Comparison of ENCODE assay signal across 8 mouse cellular contexts in the genomic region with DNA sequence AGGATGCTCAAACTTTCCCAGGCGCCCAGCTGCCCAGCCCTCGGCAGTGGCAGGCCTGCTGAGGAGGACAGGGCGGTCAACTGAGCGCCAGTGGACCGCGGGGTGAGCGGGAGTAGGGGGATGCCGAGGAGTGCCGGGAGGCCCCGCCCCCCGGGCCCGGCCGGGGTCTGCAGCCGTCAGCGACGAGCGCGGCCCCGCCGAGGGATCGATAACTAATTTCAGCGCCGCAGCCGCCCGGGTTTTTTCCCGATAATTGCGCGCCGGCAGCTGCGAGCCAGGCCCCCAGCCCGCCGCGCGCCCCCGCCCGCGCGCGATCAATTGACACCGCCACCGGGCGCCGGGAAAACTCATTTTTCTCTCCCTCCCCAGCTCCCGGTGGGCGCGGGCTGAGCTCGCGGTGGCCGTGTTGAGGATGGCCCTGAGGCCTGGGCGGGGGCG. TPM values are rescaled to one million over a fixed set of nuclear protein-coding genes. Genes with fewer than 3 reads are reported as not detected.
DNase-seq lines count a peak whose midpoint lies in the region; ATAC-seq and TF ChIP-seq lines count a peak whose summit lies in the region.

No protein-coding gene starts in this region.

- H3K27ac ChIP-seq in heart, embryonic 14.5 days (replicated peaks in 1 of 2; ENCODE audit: control insufficient read depth in 1 of 2, insufficient read depth in 1 of 2, low read depth in 2 of 2, low read length in 2 of 2) = peak overlapping the region; percentile 78 to 92
- H3K27ac ChIP-seq in forebrain, embryonic 12.5 days = peak overlapping the region; percentile 78
- no peak overlapping the region; the same call in 1 of the 2 replicates for H3K27ac ChIP-seq in limb, embryonic 14.5 days (replicated peaks; ENCODE audit: low read depth, low read length)

- no peaks in the 10 kb centered on the region for H3K9me3 ChIP-seq in heart, embryonic 14.5 days (ENCODE audit: control insufficient read depth, low read length)
- H3K9me3 ChIP-seq in forebrain, embryonic 12.5 days = no peaks in the 10 kb centered on the region
- no peaks in the 10 kb centered on the region for H3K9me3 ChIP-seq in limb, embryonic 14.5 days (ENCODE audit: control insufficient read depth, low read length)

- under 1% methylated on average over 42 of the region's 51 CpGs for WGBS in heart, embryonic 14.5 days
- 0% methylated on average over 51 of the region's 51 CpGs for WGBS in forebrain, embryonic 12.5 days
- WGBS in limb, embryonic 14.5 days = 7% methylated on average over 26 of the region's 51 CpGs

- H3K9ac ChIP-seq in heart, embryonic 14.5 days (ENCODE audit: low read length) = peak overlapping the region; percentile 83
- H3K9ac ChIP-seq in forebrain, embryonic 12.5 days = peak overlapping the region; percentile 71
- peak overlapping the region; percentile 69 for H3K9ac ChIP-seq in limb, embryonic 14.5 days (ENCODE audit: low read depth, low read length, severe bottlenecking)

- DNase-seq in heart, adult 9 months (ENCODE audit: low spot score in 2 of 2) = no peak
- peak; percentile 32 for DNase-seq in MN1 (ENCODE audit: low spot score)
- DNase-seq in limb, embryonic 14.5 days (ENCODE audit: low spot score) = no peak
- DNase-seq in retina, embryonic 14.5 days (ENCODE audit: low spot score) = peak; percentile 73
- no peak for DNase-seq in frontal cortex, postnatal 25 days (ENCODE audit: low spot score in 2 of 2)
- no peak for DNase-seq in spleen, adult 12 weeks (ENCODE audit: low spot score)

- H3K4me1 ChIP-seq in heart, embryonic 14.5 days (ENCODE audit: control insufficient read depth in 2 of 2, insufficient read depth in 2 of 2, low read length in 2 of 2) = peaks cover 21 to 33% of the 10 kb centered on the region in 2 experiments
- peaks cover 34% of the 10 kb centered on the region for H3K4me1 ChIP-seq in forebrain, embryonic 12.5 days
- peaks cover 15% of the 10 kb centered on the region for H3K4me1 ChIP-seq in limb, embryonic 14.5 days (ENCODE audit: control insufficient read depth, insufficient read depth, low read length)

- 0 out of 2 replicates have a peak, but pooled peaks have one; percentile 2 for ATAC-seq in heart, embryonic 14.5 days (ENCODE audit: insufficient number of reproducible peaks, insufficient read depth, low FRiP score, low read depth)
- ATAC-seq in forebrain, embryonic 12.5 days (ENCODE audit: low FRiP score) = peak; percentile 71
- ATAC-seq in limb, embryonic 14.5 days (ENCODE audit: low FRiP score, low read depth) = 0 out of 2 replicates have a peak, but pooled peaks have one; percentile 47

- peak overlapping the region; percentile 90 for H3K4me2 ChIP-seq in heart, embryonic 14.5 days (ENCODE audit: low read length)
- peak overlapping the region; percentile 90 for H3K4me2 ChIP-seq in forebrain, embryonic 12.5 days
- peak overlapping the region; percentile 98 for H3K4me2 ChIP-seq in limb, embryonic 14.5 days (replicated peaks; ENCODE audit: low read depth, low read length, severe bottlenecking)

- no peaks in the 10 kb centered on the region for H3K36me3 ChIP-seq in heart, embryonic 14.5 days (ENCODE audit: control insufficient read depth, insufficient read depth, low read length)
- no peaks in the 10 kb centered on the region for H3K36me3 ChIP-seq in forebrain, embryonic 12.5 days (replicated peaks)
- H3K36me3 ChIP-seq in limb, embryonic 14.5 days (ENCODE audit: control insufficient read depth, insufficient read depth, low read length) = no peaks in the 10 kb centered on the region

- peak overlapping the region; percentile 44 to 56 for H3K4me3 ChIP-seq in heart, embryonic 14.5 days (ENCODE audit: control insufficient read depth in 1 of 2, insufficient read depth in 1 of 2, low read depth in 1 of 2, low read length in 2 of 2)
- H3K4me3 ChIP-seq in forebrain, embryonic 12.5 days (replicated peaks) = peak overlapping the region; percentile 47
- H3K4me3 ChIP-seq in limb, embryonic 14.5 days (replicated peaks; ENCODE audit: low read length) = peak overlapping the region; percentile 49

- TF ChIP-seq POLR2A in limb, embryonic 14.5 days (IDR thresholded peaks at IDR 0.05; ENCODE audit: borderline replicate concordance, extremely low read depth, insufficient read depth, insufficient read length) = no peak

- H3K27me3 ChIP-seq in heart, embryonic 14.5 days (ENCODE audit: control insufficient read depth, insufficient read depth, low read length) = no peaks in the 10 kb centered on the region
- no peaks in the 10 kb centered on the region for H3K27me3 ChIP-seq in forebrain, embryonic 12.5 days
- H3K27me3 ChIP-seq in limb, embryonic 14.5 days (ENCODE audit: control insufficient read depth, insufficient read depth, low read length) = no peaks in the 10 kb centered on the region

RNA-seq across cellular contexts. Expression of a gene that starts 32.1 kb away (rescaled TPM):
- polyA plus RNA-seq in heart, embryonic 14.5 days (2014; fragmentation: Nextera tagmentation; extraction: Ambion mirVana) = 1.8 and 2.1 TPM in 2 replicates
- 4.2 and 4.5 TPM in 2 replicates for polyA plus RNA-seq in forebrain, embryonic 12.5 days (2016; fragmentation: Nextera tagmentation; extraction: Ambion mirVana)
- polyA plus RNA-seq in limb, embryonic 14.5 days (2012; rRNA removed) = 3.3 and 3.4 TPM in 2 replicates
- polyA plus RNA-seq in limb, embryonic 14.5 days (2014; fragmentation: Nextera tagmentation; extraction: Ambion mirVana) = 2.7 and 3.4 TPM in 2 replicates

RNA-seq across cellular contexts. Expression of a gene that starts 36.2 kb away (rescaled TPM):
- 84.2 and 84.9 TPM in 2 replicates for polyA plus RNA-seq in heart, embryonic 14.5 days (2014; fragmentation: Nextera tagmentation; extraction: Ambion mirVana)
- 101 and 104 TPM in 2 replicates for polyA plus RNA-seq in forebrain, embryonic 12.5 days (2016; fragmentation: Nextera tagmentation; extraction: Ambion mirVana)
- 59.5 and 66.8 TPM in 2 replicates for polyA plus RNA-seq in limb, embryonic 14.5 days (2012; rRNA removed)
- 84.2 and 91.0 TPM in 2 replicates for polyA plus RNA-seq in limb, embryonic 14.5 days (2014; fragmentation: Nextera tagmentation; extraction: Ambion mirVana)

RNA-seq across cellular contexts. Expression of a gene that starts 58.7 kb away (rescaled TPM):
- 16.7 and 17.8 TPM in 2 replicates for polyA plus RNA-seq in heart, embryonic 14.5 days (2014; fragmentation: Nextera tagmentation; extraction: Ambion mirVana)
- 36.4 and 39.4 TPM in 2 replicates for polyA plus RNA-seq in forebrain, embryonic 12.5 days (2016; fragmentation: Nextera tagmentation; extraction: Ambion mirVana)
- polyA plus RNA-seq in limb, embryonic 14.5 days (2012; rRNA removed) = 36.8 and 48.7 TPM in 2 replicates
- 29.5 and 31.8 TPM in 2 replicates for polyA plus RNA-seq in limb, embryonic 14.5 days (2014; fragmentation: Nextera tagmentation; extraction: Ambion mirVana)

Comparison
In these comparisons a context has a peak if more than half of its experiments do, and no peak if none do; other contexts are left out.
1. ATAC-seq: peak in every context shown above with its lines; median percentile 71 in forebrain, embryonic 12.5 days; 47 in limb, embryonic 14.5 days; 2 in heart, embryonic 14.5 days.
2. DNase-seq: peak in MN1 (single experiment) and retina, embryonic 14.5 days (single experiment); none in heart, adult 9 months (0 of 2), limb, embryonic 14.5 days (single experiment), frontal cortex, postnatal 25 days (0 of 2) and spleen, adult 12 weeks (single experiment).
3. Peak in every context shown above with its lines, with median percentiles within 50 percentile points of each other: H3K4me2 ChIP-seq, H3K4me3 ChIP-seq and H3K9ac ChIP-seq.